15 mouse cellular contexts compared by ENCODE assay signal in genomic region chr6:141352277-141352676, GRCm38 (mm10).
DNase-seq lines count a peak whose midpoint lies in the region; ATAC-seq and TF ChIP-seq lines count a peak whose summit lies in the region.
"Had no signal": no experiment of that assay in that cellular context is flagged by ENCODE, and none has a peak within 500 bp of the region (broad histone marks: within the 10 kb centered on the region; RNA-seq: fewer than 3 reads in every experiment).

No protein-coding gene starts in this region.

- DNase-seq in heart, postnatal 4 days, result peak; percentile 63
- DNase-seq in heart, adult 9 months (ENCODE audit: low spot score in 2 of 2), result no peak
- DNase-seq in lung, postnatal 0 days (ENCODE audit: low spot score), result peak; percentile 88
- no peak for DNase-seq in lung, adult 18-20 months
- DNase-seq in brain, embryonic 14.5 days (ENCODE audit: low read depth), result peak; percentile 39
- DNase-seq in retina, adult 2 months (ENCODE audit: low read depth, low spot score), result peak; percentile 40
- DNase-seq in spleen, adult 18-20 months, result no peak
- DNase-seq: adrenal gland, postnatal 10 days; cerebellum, adult 9-11 months; embryo, embryonic 11 days; gastrocnemius, postnatal 10 days; kidney, postnatal 10 days had no signal

- no peak overlapping the region for H3K9ac ChIP-seq in lung, postnatal 0 days (replicated peaks; ENCODE audit: low read depth)

- H3K36me3 ChIP-seq in lung, postnatal 0 days (ENCODE audit: insufficient read depth, low read length), result no peaks in the 10 kb centered on the region
- H3K36me3 ChIP-seq: G1E had no signal

- H3K4me3 ChIP-seq in lung, postnatal 0 days (ENCODE audit: low read depth, low read length), result no peak overlapping the region
- H3K4me3 ChIP-seq: erythroblast, embryonic 14.5 days had no signal

- H3K4me1 ChIP-seq in lung, postnatal 0 days (ENCODE audit: insufficient read depth, low read depth, low read length), result peaks cover 7% of the 10 kb centered on the region; the same call in 1 of the 2 replicates

- TF ChIP-seq CTCF in lung, postnatal 0 days (IDR thresholded peaks at IDR 0.05), result no peak
- no peak for TF ChIP-seq CTCF in brain, embryonic 14.5 days (IDR thresholded peaks at IDR 0.05; ENCODE audit: borderline replicate concordance, extremely low read depth, insufficient read depth, insufficient read length)

- TF ChIP-seq EP300 in lung, postnatal 0 days (IDR thresholded peaks at IDR 0.05), result no peak; the same call in 1 of the 2 replicates

- no peaks in the 10 kb centered on the region for H3K27me3 ChIP-seq in lung, postnatal 0 days (replicated peaks; ENCODE audit: insufficient read depth, low read length)

- H3K9me3 ChIP-seq in lung, postnatal 0 days (ENCODE audit: low read length), result no peaks in the 10 kb centered on the region

- no peak overlapping the region for H3K4me2 ChIP-seq in lung, postnatal 0 days (replicated peaks; ENCODE audit: low read depth, low read length)
- H3K4me2 ChIP-seq: midbrain, embryonic 11.5 days had no signal

- peak; percentile 70 for ATAC-seq in lung, postnatal 0 days

- WGBS in lung, postnatal 0 days, result 38% methylated on average over 6 of the region's 6 CpGs

- no peak for TF ChIP-seq POLR2A in brain, embryonic 14.5 days (IDR thresholded peaks at IDR 0.05; ENCODE audit: borderline replicate concordance, extremely low read depth, insufficient read depth, insufficient read length, poor library complexity, severe bottlenecking)

- no peak overlapping the region for H3K27ac ChIP-seq in lung, postnatal 0 days (ENCODE audit: low read length)

Comparison
In these comparisons a context has a peak if more than half of its experiments do, and no peak if none do; other contexts are left out.
1. DNase-seq: peak in heart, postnatal 4 days (single experiment), lung, postnatal 0 days (single experiment), brain, embryonic 14.5 days (single experiment) and retina, adult 2 months (single experiment); none in heart, adult 9 months (0 of 2), lung, adult 18-20 months (0 of 2) and spleen, adult 18-20 months (0 of 2).